17 mouse cellular contexts compared by ENCODE assay signal in genomic region chr4:154640443-154641295, GRCm38 (mm10). TPM values are rescaled to one million over a fixed set of nuclear protein-coding genes. Genes with fewer than 3 reads are reported as not detected.
A peak's percentile ranks its signal among the peaks of the same experiment; 100 is the strongest.
DNase-seq lines count a peak whose midpoint lies in the region; ATAC-seq lines count a peak whose summit lies in the region.
"Had no signal": no experiment of that assay in that cellular context is flagged by ENCODE, and none has a peak within 500 bp of the region (broad histone marks: within the 10 kb centered on the region; RNA-seq: fewer than 3 reads in every experiment).

No protein-coding gene starts in this region.

- no peak overlapping the region for H3K9ac ChIP-seq in heart, embryonic 11.5 days (ENCODE audit: low read depth, low read length)
- no peak overlapping the region for H3K9ac ChIP-seq in liver, embryonic 11.5 days (ENCODE audit: low read depth, low read length)
- H3K9ac ChIP-seq in embryonic facial prominence, embryonic 14.5 days (ENCODE audit: low read depth, low read length): peak overlapping the region; percentile 57; the same call in 1 of the 2 replicates

- WGBS in heart, embryonic 11.5 days (ENCODE audit: insufficient replicate concordance): 8% methylated on average over 20 of the region's 20 CpGs
- WGBS in liver, embryonic 11.5 days: 5% methylated on average over 20 of the region's 20 CpGs
- WGBS in embryonic facial prominence, embryonic 14.5 days: 10% methylated on average over 20 of the region's 20 CpGs
- WGBS in limb, embryonic 10.5 days: 3% methylated on average over 20 of the region's 20 CpGs

- H3K36me3 ChIP-seq in heart, embryonic 11.5 days (ENCODE audit: control insufficient read depth, insufficient read depth, low read length): no peaks in the 10 kb centered on the region
- H3K36me3 ChIP-seq in liver, embryonic 11.5 days (ENCODE audit: control insufficient read depth, insufficient read depth, low read length): no peaks in the 10 kb centered on the region
- no peaks in the 10 kb centered on the region for H3K36me3 ChIP-seq in embryonic facial prominence, embryonic 14.5 days (ENCODE audit: control insufficient read depth, insufficient read depth, low read length)
- H3K36me3 ChIP-seq in limb, embryonic 10.5 days: peaks cover 7% of the 10 kb centered on the region; the same call in 1 of the 2 replicates

- H3K27ac ChIP-seq in heart, embryonic 11.5 days (ENCODE audit: low read depth, low read length): no peak overlapping the region
- H3K27ac ChIP-seq in liver, embryonic 11.5 days (ENCODE audit: low read depth, low read length): no peak overlapping the region
- H3K27ac ChIP-seq in embryonic facial prominence, embryonic 14.5 days (replicated peaks; ENCODE audit: low read depth, low read length): peak overlapping the region; percentile 29; the same call in 1 of the 2 replicates
- peak overlapping the region; percentile 99 for H3K27ac ChIP-seq in limb, embryonic 10.5 days
- H3K27ac ChIP-seq: macrophage had no signal

- H3K4me1 ChIP-seq in heart, embryonic 11.5 days (ENCODE audit: control insufficient read depth, insufficient read depth, low read length): peaks cover 11% of the 10 kb centered on the region
- H3K4me1 ChIP-seq in liver, embryonic 11.5 days (replicated peaks; ENCODE audit: control insufficient read depth, insufficient read depth, low read length): no peaks in the 10 kb centered on the region; the same call in none of the 2 replicates
- no peaks in the 10 kb centered on the region; the same call in 1 of the 2 replicates for H3K4me1 ChIP-seq in embryonic facial prominence, embryonic 14.5 days (ENCODE audit: control insufficient read depth, insufficient read depth, low read length)
- H3K4me1 ChIP-seq in limb, embryonic 10.5 days: peaks cover 77% of the 10 kb centered on the region

- ATAC-seq in heart, embryonic 11.5 days (replicated peaks; ENCODE audit: insufficient number of reproducible peaks, low FRiP score, low TSS enrichment): no peak
- no peak for ATAC-seq in liver, embryonic 11.5 days (replicated peaks; ENCODE audit: low FRiP score)
- no peak for ATAC-seq in embryonic facial prominence, embryonic 14.5 days (ENCODE audit: low read depth)

- no peaks in the 10 kb centered on the region for H3K9me3 ChIP-seq in heart, embryonic 11.5 days (replicated peaks; ENCODE audit: control insufficient read depth, low read length)
- H3K9me3 ChIP-seq in liver, embryonic 11.5 days (ENCODE audit: control insufficient read depth, low read length): no peaks in the 10 kb centered on the region
- H3K9me3 ChIP-seq in embryonic facial prominence, embryonic 14.5 days (ENCODE audit: control insufficient read depth, low read length): peaks cover 5% of the 10 kb centered on the region; the same call in 1 of the 2 replicates
- no peaks in the 10 kb centered on the region for H3K9me3 ChIP-seq in limb, embryonic 10.5 days (replicated peaks)

- peaks cover 78% of the 10 kb centered on the region for H3K27me3 ChIP-seq in heart, embryonic 11.5 days (ENCODE audit: control insufficient read depth, insufficient read depth, low read length)
- peaks cover 86% of the 10 kb centered on the region for H3K27me3 ChIP-seq in liver, embryonic 11.5 days (replicated peaks; ENCODE audit: control insufficient read depth, insufficient read depth, low read length)
- peaks cover 73% of the 10 kb centered on the region for H3K27me3 ChIP-seq in embryonic facial prominence, embryonic 14.5 days (replicated peaks; ENCODE audit: control insufficient read depth, insufficient read depth, low read length)
- H3K27me3 ChIP-seq in limb, embryonic 10.5 days (ENCODE audit: low read depth, poor library complexity, severe bottlenecking): peaks cover 65% of the 10 kb centered on the region

- no peak for DNase-seq in heart, postnatal 25 days (ENCODE audit: low spot score)
- DNase-seq in liver, embryonic 11.5 days (ENCODE audit: low spot score): peak; percentile 35
- no peak for DNase-seq in liver
- no peak for DNase-seq in embryonic facial prominence, embryonic 14.5 days (ENCODE audit: low spot score)
- no peak for DNase-seq in limb, embryonic 10.5 days (ENCODE audit: low spot score)
- no peak for DNase-seq in left cerebral cortex, adult 9 months (ENCODE audit: low spot score in 2 of 2)
- DNase-seq in right cerebral cortex, postnatal 25 days: no peak
- DNase-seq: adrenal gland, adult 8-10 months; B cell, adult 2 months; kidney, postnatal 14 days; right cerebral cortex, postnatal 4 days had no signal

- intact Hi-C loops in heart, postnatal 25 days (cut with DNase I): no loop called here

- H3K4me2 ChIP-seq in heart, embryonic 11.5 days: peak overlapping the region; percentile 40
- H3K4me2 ChIP-seq in liver, embryonic 11.5 days: no peak overlapping the region
- peak overlapping the region; percentile 92 for H3K4me2 ChIP-seq in embryonic facial prominence, embryonic 14.5 days (ENCODE audit: low read depth, low read length)

- H3K4me3 ChIP-seq in heart, embryonic 11.5 days (ENCODE audit: low read depth, low read length): peak overlapping the region; percentile 22
- H3K4me3 ChIP-seq in liver, embryonic 11.5 days (ENCODE audit: low read depth, low read length): no peak overlapping the region
- H3K4me3 ChIP-seq in embryonic facial prominence, embryonic 14.5 days (ENCODE audit: low read depth, low read length): peak overlapping the region; percentile 22; the same call in 1 of the 2 replicates
- peak overlapping the region; percentile 97 for H3K4me3 ChIP-seq in limb, embryonic 10.5 days
- H3K4me3 ChIP-seq: erythroblast, embryonic 14.5 days had no signal

RNA-seq across cellular contexts. Expression of gene Prdm16, which starts 4.0 kb away (rescaled TPM):
- polyA plus RNA-seq in heart, embryonic 11.5 days (2014; fragmentation: Nextera tagmentation; extraction: Ambion mirVana): 14.2 and 14.8 TPM in 2 replicates
- 10 to 100 TPM; 12.9 to 13.4 TPM for total RNA-seq in heart, postnatal 25 days (2021)
- 7.0 and 7.2 TPM in 2 replicates for polyA plus RNA-seq in liver, embryonic 11.5 days (2014; fragmentation: Nextera tagmentation; extraction: Ambion mirVana)
- 12.7 and 17.2 TPM in 2 replicates for polyA plus RNA-seq in embryonic facial prominence, embryonic 14.5 days (2014; fragmentation: Nextera tagmentation; extraction: Ambion mirVana)
- polyA plus RNA-seq in limb, embryonic 10.5 days (2016; fragmentation: Nextera tagmentation; extraction: Ambion mirVana): 67.4 and 93.9 TPM in 2 replicates

RNA-seq across cellular contexts. Expression of gene Actrt2, which starts 27.0 kb away (rescaled TPM):
- polyA plus RNA-seq in heart, embryonic 11.5 days (2014; fragmentation: Nextera tagmentation; extraction: Ambion mirVana): not detected in 2 replicates
- not detected for total RNA-seq in heart, postnatal 25 days (2021)
- polyA plus RNA-seq in liver, embryonic 11.5 days (2014; fragmentation: Nextera tagmentation; extraction: Ambion mirVana): not detected in 2 replicates
- polyA plus RNA-seq in embryonic facial prominence, embryonic 14.5 days (2014; fragmentation: Nextera tagmentation; extraction: Ambion mirVana): not detected in 2 replicates
- not detected in 2 replicates for polyA plus RNA-seq in limb, embryonic 10.5 days (2016; fragmentation: Nextera tagmentation; extraction: Ambion mirVana)
- total RNA-seq: adrenal gland, adult 8-10 months; gastrocnemius, postnatal 4 days; left cerebral cortex, postnatal 25 days had no signal
- polyA plus RNA-seq: erythroblast, embryonic 14.5 days; macrophage; neural tube, embryonic 11.5 days had no signal

Comparison
In these comparisons a context has a peak if more than half of its experiments do, and no peak if none do; other contexts are left out.
1. H3K27ac ChIP-seq: peak in embryonic facial prominence, embryonic 14.5 days (single experiment) and limb, embryonic 10.5 days (single experiment); none in heart, embryonic 11.5 days (single experiment) and liver, embryonic 11.5 days (single experiment).